Mouse (Mus musculus): Measurements from ENCODE around the gene Wbp11. TPM values are rescaled to one million over a fixed set of nuclear protein-coding genes. Genes with fewer than 3 reads are reported as not detected.

The Wbp11 gene
- polyA plus RNA-seq, 1 experiment from 2014 or later: 79.2 TPM

- H3K9me3 ChIP-seq (ENCODE audit: control insufficient read depth, low read length): no peaks in the 10 kb centered on the region
- ATAC-seq: no peak
- H3K4me3 ChIP-seq (replicated peaks; ENCODE audit: low read length): no peak overlapping the region
- 80% methylated on average over 5 of the region's 5 CpGs for WGBS
- H3K9ac ChIP-seq (replicated peaks; ENCODE audit: low read depth, low read length): no peak overlapping the region
- no peak overlapping the region for H3K4me2 ChIP-seq (ENCODE audit: low read length)
- no peaks in the 10 kb centered on the region for H3K36me3 ChIP-seq (ENCODE audit: control insufficient read depth, insufficient read depth)
- H3K27me3 ChIP-seq (replicated peaks; ENCODE audit: control insufficient read depth, insufficient read depth, low read length): 0 out of 2 replicates have a peak, but pooled peaks cover 2% of the 10 kb centered on the region
- no peak overlapping the region for H3K27ac ChIP-seq (ENCODE audit: low read length)
- peaks cover 10% of the 10 kb centered on the region for H3K4me1 ChIP-seq (replicated peaks; ENCODE audit: control insufficient read depth, insufficient read depth, low read length)
Observed at GRCm38 (mm10) chr6:136789391-136789971, 38.6 kb downstream of the Wbp11 start.

GRCm38 (mm10) chr6:136782761-136783160 lies 45.3 kb downstream of the Wbp11 start:
- WGBS: 73% methylated on average over 9 of the region's 9 CpGs

GRCm38 (mm10) chr6:136782146-136782545 lies 45.9 kb downstream of the Wbp11 start:
- WGBS: 85% methylated on average over 12 of the region's 12 CpGs
- ATAC-seq: no peak
- H3K36me3 ChIP-seq (ENCODE audit: control insufficient read depth, insufficient read depth): no peaks in the 10 kb centered on the region
- H3K27ac ChIP-seq (ENCODE audit: low read length): no peak overlapping the region
- no peaks in the 10 kb centered on the region for H3K4me1 ChIP-seq (replicated peaks; ENCODE audit: control insufficient read depth, insufficient read depth, low read length)
- H3K9me3 ChIP-seq (ENCODE audit: control insufficient read depth, low read length): no peaks in the 10 kb centered on the region
- H3K9ac ChIP-seq (replicated peaks; ENCODE audit: low read depth, low read length): no peak overlapping the region
- H3K27me3 ChIP-seq (replicated peaks; ENCODE audit: control insufficient read depth, insufficient read depth, low read length): no peaks in the 10 kb centered on the region
- no peak overlapping the region for H3K4me3 ChIP-seq (replicated peaks; ENCODE audit: low read length)
- H3K4me2 ChIP-seq (ENCODE audit: low read length): no peak overlapping the region

More at GRCm38 (mm10) chr6:136782761-136783160, 45.3 kb downstream of the Wbp11 start:
- no peak overlapping the region for H3K9ac ChIP-seq (replicated peaks; ENCODE audit: low read depth, low read length)
- no peaks in the 10 kb centered on the region for H3K36me3 ChIP-seq (ENCODE audit: control insufficient read depth, insufficient read depth)
- no peak overlapping the region for H3K27ac ChIP-seq (ENCODE audit: low read length)
- no peak overlapping the region for H3K4me3 ChIP-seq (replicated peaks; ENCODE audit: low read length)
- ATAC-seq: no peak
- no peaks in the 10 kb centered on the region for H3K9me3 ChIP-seq (ENCODE audit: control insufficient read depth, low read length)
- no peak overlapping the region for H3K4me2 ChIP-seq (ENCODE audit: low read length)
- H3K4me1 ChIP-seq (replicated peaks; ENCODE audit: control insufficient read depth, insufficient read depth, low read length): no peaks in the 10 kb centered on the region
- H3K27me3 ChIP-seq (replicated peaks; ENCODE audit: control insufficient read depth, insufficient read depth, low read length): no peaks in the 10 kb centered on the region

- Histone ChIP-seq H3K9me3 (ENCODE audit: control insufficient read depth, low read length) (no peaks in the 10 kb centered on the region), H3K27me3 (replicated peaks; ENCODE audit: control insufficient read depth, insufficient read depth, low read length) (no peaks in the 10 kb centered on the region), H3K36me3 (ENCODE audit: control insufficient read depth, insufficient read depth) (no peaks in the 10 kb centered on the region), H3K27ac (ENCODE audit: low read length) (no peak within 1 kb of the TSS), H3K4me2 (ENCODE audit: low read length) (no peak within 1 kb of the TSS), H3K4me3 (replicated peaks; ENCODE audit: low read length) (no peak within 1 kb of the TSS), H3K9ac (replicated peaks; ENCODE audit: low read depth, low read length) (no peak within 1 kb of the TSS), H3K4me1 (replicated peaks; ENCODE audit: control insufficient read depth, insufficient read depth, low read length) (no peaks in the 10 kb centered on the region)
- WGBS: 79% methylated on average over 20 of the region's 20 CpGs
- no peak for ATAC-seq
Observed at GRCm38 (mm10) chr6:136781377-136781986, 46.6 kb downstream of the Wbp11 start, which contains the start of gene Gucy2c. Gucy2c (minus strand) TSS chr6:136781765.

GRCm38 (mm10) chr6:136776392-136776791 lies 51.6 kb downstream of the Wbp11 start:
- no peak for ATAC-seq
- H3K27ac ChIP-seq (ENCODE audit: low read length): no peak overlapping the region
- H3K27me3 ChIP-seq (replicated peaks; ENCODE audit: control insufficient read depth, insufficient read depth, low read length): no peaks in the 10 kb centered on the region
- no peak overlapping the region for H3K4me3 ChIP-seq (replicated peaks; ENCODE audit: low read length)
- no peak overlapping the region for H3K4me2 ChIP-seq (ENCODE audit: low read length)
- WGBS: 93% methylated on average over 1 of the region's 1 CpGs
- H3K9ac ChIP-seq (replicated peaks; ENCODE audit: low read depth, low read length): no peak overlapping the region
- H3K4me1 ChIP-seq (replicated peaks; ENCODE audit: control insufficient read depth, insufficient read depth, low read length): no peaks in the 10 kb centered on the region
- no peaks in the 10 kb centered on the region for H3K9me3 ChIP-seq (ENCODE audit: control insufficient read depth, low read length)
- H3K36me3 ChIP-seq (ENCODE audit: control insufficient read depth, insufficient read depth): no peaks in the 10 kb centered on the region

DNA sequence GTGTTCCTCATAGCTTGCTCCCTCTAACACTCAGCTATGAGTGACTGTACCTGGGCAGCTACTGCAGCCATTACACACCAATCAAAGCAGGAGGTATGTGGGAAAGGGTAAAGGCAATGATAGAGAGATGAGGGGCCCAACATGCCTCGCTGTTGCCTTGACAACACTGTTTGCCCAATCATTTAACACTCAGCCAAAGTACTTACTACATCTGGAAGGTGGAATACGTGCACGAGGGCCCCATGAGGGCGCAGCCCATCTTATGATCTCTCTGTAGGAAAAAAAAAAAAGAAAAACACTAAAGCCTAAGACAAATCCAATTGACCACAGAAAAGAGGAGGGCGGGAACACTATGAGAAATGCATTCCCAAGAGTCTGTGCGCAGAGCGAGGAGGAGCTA lies 58.2 kb downstream of the Wbp11 start:
- WGBS: 89% methylated on average over 7 of the region's 7 CpGs
- no peaks in the 10 kb centered on the region for H3K4me1 ChIP-seq (replicated peaks; ENCODE audit: control insufficient read depth, insufficient read depth, low read length)
- no peak overlapping the region for H3K4me3 ChIP-seq (replicated peaks; ENCODE audit: low read length)
- H3K4me2 ChIP-seq (ENCODE audit: low read length): no peak overlapping the region
- H3K36me3 ChIP-seq (ENCODE audit: control insufficient read depth, insufficient read depth): no peaks in the 10 kb centered on the region
- no peaks in the 10 kb centered on the region for H3K9me3 ChIP-seq (ENCODE audit: control insufficient read depth, low read length)
- ATAC-seq: no peak
- no peak overlapping the region for H3K9ac ChIP-seq (replicated peaks; ENCODE audit: low read depth, low read length)
- no peaks in the 10 kb centered on the region for H3K27me3 ChIP-seq (replicated peaks; ENCODE audit: control insufficient read depth, insufficient read depth, low read length)
- no peak overlapping the region for H3K27ac ChIP-seq (ENCODE audit: low read length)

DNA sequence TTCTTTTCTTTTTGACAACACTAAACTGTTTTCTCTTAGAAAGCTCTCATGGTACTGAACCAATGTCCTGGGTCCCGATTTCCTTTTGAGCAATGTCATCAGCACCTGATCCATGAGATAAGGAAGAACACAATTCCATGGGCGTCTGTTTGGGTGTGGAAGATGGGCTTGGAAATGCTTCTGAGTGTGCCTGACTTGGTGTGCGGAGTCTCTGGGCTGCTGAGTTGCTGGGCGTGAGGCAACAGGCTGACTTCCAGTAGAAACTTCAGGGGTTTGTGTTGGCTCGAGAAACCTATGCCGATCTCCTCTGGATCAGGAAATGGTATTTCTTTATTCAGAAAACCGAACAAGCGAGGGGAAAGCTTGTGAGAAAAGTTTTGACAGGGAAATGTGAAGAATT lies 58.9 kb downstream of the Wbp11 start:
- WGBS: 90% methylated on average over 8 of the region's 8 CpGs
- H3K4me2 ChIP-seq (ENCODE audit: low read length): no peak overlapping the region
- no peaks in the 10 kb centered on the region for H3K9me3 ChIP-seq (ENCODE audit: control insufficient read depth, low read length)
- no peaks in the 10 kb centered on the region for H3K36me3 ChIP-seq (ENCODE audit: control insufficient read depth, insufficient read depth)
- H3K9ac ChIP-seq (replicated peaks; ENCODE audit: low read depth, low read length): no peak overlapping the region
- no peak for ATAC-seq
- no peaks in the 10 kb centered on the region for H3K4me1 ChIP-seq (replicated peaks; ENCODE audit: control insufficient read depth, insufficient read depth, low read length)
- H3K4me3 ChIP-seq (replicated peaks; ENCODE audit: low read length): no peak overlapping the region
- no peak overlapping the region for H3K27ac ChIP-seq (ENCODE audit: low read length)
- H3K27me3 ChIP-seq (replicated peaks; ENCODE audit: control insufficient read depth, insufficient read depth, low read length): no peaks in the 10 kb centered on the region

- H3K4me2 ChIP-seq (ENCODE audit: low read length): no peak overlapping the region
- no peaks in the 10 kb centered on the region for H3K9me3 ChIP-seq (ENCODE audit: control insufficient read depth, low read length)
- no peak for ATAC-seq
- no peaks in the 10 kb centered on the region for H3K36me3 ChIP-seq (ENCODE audit: control insufficient read depth, insufficient read depth)
- H3K4me3 ChIP-seq (replicated peaks; ENCODE audit: low read length): no peak overlapping the region
- H3K27ac ChIP-seq (ENCODE audit: low read length): no peak overlapping the region
- no peaks in the 10 kb centered on the region for H3K27me3 ChIP-seq (replicated peaks; ENCODE audit: control insufficient read depth, insufficient read depth, low read length)
- WGBS: 71% methylated on average over 1 of the region's 1 CpGs
- no peaks in the 10 kb centered on the region for H3K4me1 ChIP-seq (replicated peaks; ENCODE audit: control insufficient read depth, insufficient read depth, low read length)
- no peak overlapping the region for H3K9ac ChIP-seq (replicated peaks; ENCODE audit: low read depth, low read length)
Observed at GRCm38 (mm10) chr6:136763912-136764311, 64.1 kb downstream of the Wbp11 start.
